Mouse (Mus musculus) cerebellum, postnatal 14 days (tissue): Measurements from ENCODE around the gene Gpr37.
A peak's percentile ranks its signal among the peaks of the same experiment; 100 is the strongest.

Source experiments
- DNase-seq, 2 experiments: peaks; one replicate each; pipeline ENCODE4 v3.0.0; 2021; ENCODE audit warnings: mixed read lengths in 2 of 2

The Gpr37 gene

DNA sequence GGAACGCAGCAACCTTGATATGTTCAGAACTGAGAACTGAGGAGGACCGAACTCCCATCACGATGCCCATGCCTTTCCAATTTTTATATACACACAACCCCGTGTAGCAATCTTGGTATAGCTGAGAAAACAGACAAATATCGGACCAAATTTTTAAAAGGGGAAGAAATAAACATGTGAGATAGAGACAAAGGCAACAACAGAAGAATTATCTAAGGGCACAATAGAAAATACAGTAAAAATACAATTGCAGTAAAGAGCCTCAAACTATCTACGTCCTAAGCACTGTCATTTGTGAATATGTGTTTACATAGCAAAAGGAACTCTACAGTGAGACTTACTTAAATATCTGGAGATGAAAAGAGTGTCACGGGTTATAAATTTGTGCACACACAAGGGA, at the start of gene Gpr37:
Gene Gpr37 (minus strand): TSS at position 101 of the 400 bp plus-strand sequence.
- no peak for DNase-seq

DNA sequence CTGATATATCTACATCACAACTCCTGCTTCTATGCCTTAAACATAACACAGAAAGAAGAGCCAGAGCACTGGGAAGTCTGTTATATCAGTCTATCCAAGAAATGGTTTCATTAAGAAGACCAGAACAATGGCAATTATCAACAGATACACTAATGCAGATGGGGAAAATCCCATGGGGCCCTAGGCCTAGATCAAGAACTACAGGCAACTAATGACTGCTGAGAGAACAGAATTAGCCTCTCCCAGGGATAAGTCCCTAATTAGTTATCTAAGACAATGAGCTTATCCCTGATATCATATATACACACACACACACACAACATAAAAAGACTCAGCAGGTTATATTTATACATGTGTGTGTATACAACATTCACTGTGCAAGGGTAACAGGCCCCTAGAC, 46.0 kb upstream of the Gpr37 start:
- DNase-seq, result no peak

DNA sequence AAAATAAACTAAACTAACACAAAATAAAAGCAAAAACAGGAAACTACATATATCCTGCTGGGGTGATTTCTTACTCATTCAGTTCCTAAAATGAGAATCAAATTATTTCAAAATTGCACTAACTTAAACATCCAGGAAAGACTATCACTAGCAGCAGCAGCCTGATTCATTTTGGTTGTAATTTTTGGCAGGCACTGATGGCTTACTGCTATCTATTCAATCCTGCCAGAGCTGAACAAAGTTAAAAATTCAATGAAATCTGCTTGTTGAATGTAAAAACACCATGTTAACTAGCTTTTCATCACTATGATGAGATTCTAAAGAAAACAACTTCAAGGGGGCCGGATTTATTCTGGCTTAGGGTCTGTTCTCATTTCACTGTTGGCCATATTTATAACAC, 36.0 kb upstream of the Gpr37 start:
- DNase-seq, result no peak

DNA sequence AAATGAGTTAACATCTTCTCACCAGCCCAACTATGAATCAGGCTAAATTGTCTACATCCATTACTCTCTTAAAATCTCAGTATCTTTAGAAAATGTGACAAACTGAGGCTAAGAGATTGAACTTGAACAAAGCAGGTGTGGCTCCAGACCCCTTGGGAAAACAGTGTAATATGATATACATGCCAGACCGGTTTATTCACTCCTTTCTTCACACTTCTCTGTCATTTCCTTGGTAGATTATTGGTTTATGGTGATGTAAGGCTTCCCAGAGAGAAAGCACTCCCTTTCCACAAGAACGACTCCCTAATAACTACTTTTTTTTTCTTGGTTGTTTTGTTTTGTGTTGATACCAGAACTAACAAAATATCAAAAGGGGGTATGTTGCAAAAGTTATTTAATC, 20.1 kb upstream of the Gpr37 start:
- no peak for DNase-seq

DNA sequence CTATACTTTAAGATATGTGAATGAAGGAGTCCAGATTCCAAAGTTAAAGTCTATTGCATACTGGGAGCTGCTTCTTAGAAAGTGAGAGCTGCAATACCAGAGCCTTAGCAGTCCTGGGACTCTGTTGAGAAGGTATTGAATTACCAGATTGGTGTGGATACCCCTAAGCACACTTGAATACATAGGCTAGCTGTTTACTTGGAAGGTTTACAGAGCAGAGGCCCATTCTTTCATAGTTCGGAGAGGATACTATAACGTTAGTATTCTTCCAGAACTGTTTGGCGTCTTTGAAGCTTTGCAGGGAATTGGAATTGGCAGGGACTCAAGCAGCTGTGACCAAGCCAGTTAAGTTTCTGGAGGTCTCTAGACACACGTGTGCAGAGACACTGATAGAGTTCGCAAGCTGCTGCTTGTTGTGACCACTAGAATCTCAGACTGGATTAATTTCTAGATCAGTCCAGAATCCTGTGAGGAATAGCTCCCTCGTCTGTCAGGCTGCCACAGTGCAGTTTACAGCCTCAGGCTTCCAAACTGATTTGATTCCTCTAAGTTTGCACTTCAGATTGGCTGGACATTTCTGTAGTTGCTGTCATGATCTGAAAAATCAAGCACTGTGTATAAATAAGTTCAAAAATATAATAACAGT, 18.8 kb upstream of the Gpr37 start:
- peak; percentile 63 to 72 for DNase-seq

DNA sequence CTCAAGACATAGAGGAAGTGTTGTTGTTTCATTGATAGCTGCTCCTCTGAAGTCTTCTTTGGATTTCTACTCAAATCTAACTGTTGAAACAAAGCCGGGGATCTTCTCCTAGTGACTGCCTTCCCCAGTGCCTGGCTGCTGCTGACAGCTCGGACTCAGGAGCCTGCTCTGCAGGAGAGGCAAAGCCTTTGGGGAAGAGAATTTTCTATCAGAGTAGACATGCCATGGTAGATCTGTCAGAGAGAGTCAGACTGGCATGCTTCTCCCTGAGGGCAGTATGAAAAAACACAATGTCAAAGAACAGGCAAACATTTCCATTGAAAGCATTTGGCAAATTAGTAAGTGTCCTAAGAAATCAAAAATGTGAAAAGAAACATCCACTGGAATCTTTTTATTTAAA, 9.4 kb upstream of the Gpr37 start:
- DNase-seq, result peak in 1 of 2 experiments; percentile 3

DNA sequence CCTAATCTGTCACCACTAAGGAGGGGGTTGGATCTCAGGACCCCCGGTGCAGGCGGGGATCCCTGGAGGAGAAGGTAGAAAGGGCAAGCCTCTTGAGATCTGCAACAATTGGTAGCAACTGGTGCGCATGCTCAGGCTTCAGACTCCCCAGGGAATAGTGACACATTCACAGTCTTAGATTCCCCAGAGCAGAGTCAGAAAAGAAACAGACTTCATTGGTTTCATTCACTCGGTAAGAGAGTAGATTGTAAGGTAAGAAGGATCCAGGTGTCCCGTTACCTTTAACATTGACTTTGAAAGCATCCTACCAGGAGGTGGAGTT, 284 bp downstream of the Gpr37 start:
- peak; percentile 60 to 64 for DNase-seq

DNA sequence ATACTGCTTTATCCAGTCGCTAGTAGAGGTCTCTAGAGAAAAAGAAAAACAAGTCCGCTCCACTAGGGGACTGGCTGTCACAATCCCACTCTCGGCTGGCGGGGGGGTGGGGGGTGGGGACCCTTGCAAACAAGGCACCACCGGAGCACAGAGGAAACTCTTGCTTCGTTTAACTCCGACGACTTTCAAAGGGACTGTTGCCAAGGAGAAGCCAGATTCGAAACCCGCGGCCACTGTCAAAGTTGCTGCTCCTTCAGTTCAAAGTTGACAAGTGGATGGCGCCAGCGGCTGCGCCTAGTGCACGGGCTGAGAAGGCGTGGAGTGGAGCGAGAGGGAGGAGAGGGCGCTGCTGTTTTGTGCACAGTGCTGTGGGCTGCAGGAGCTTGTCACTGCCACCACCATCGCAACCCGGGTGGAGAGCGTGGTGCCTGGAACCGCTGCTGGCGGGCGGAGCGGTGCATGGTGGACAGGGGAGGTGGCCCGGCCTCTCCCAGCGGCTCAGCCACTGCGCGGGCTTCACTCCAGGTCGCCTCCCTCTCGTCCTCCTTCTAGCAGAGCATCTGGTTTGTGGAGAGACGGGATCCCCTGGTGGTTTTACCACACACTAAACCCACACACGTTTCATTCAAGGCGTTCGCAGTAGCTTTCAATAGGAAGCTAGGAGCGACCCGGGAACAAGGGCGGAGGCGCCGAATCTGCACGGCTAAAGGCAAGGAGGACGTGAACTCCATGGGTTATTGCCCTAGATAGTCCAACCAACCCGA, 827 bp downstream of the Gpr37 start:
- peak; percentile 45 to 48 for DNase-seq

DNA sequence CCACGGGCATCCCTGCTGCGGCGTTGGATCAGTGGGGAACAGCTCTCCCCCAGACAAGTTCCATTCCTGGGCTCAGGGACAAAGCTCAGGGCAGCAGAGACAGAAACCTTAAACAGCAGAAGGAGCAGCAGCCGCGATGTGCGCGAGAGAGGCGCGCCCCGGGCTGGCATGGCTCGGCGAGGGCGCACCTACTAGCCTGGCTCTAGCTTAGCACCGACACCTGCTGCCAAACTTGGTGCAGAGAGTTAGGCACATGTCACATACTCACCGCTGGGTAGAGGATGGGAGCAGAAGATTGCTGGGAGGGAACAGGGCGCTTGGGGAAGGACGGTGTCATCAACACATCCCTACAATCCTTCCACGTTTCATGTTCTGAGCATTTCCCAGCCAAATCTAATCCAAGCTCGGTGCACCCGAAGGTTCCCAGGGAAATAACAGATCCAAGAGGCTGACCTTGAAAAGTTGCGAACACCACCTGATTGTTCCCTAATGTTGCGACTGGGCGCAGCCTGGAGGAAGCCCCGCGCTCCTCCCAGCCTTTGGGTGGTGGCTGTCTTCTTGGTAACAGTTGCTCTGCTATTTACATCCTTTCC, 1.5 kb downstream of the Gpr37 start:
- peak; percentile 19 to 24 for DNase-seq

DNA sequence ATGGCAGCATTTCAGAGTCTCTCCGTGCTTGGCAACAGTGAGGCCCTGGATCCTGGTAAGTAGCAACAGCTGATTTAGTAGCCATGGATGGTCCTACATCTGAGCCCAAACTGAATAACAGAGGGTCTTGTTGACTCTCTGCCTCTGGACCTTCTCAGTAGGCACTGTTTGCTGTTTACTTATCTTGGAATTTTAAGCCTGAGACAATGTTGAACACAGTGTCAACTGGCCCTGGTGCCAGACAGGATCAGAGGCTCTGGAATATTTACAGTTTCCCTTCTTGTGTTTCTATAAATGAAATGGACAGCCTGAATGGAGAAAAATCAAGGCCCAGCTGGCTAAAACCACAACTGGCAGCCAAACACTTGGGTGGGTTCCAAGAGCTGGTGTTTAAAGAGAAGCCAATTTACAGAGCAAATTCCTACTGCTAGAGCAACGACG, 3.7 kb downstream of the Gpr37 start:
- peak; percentile 43 to 50 for DNase-seq

DNA sequence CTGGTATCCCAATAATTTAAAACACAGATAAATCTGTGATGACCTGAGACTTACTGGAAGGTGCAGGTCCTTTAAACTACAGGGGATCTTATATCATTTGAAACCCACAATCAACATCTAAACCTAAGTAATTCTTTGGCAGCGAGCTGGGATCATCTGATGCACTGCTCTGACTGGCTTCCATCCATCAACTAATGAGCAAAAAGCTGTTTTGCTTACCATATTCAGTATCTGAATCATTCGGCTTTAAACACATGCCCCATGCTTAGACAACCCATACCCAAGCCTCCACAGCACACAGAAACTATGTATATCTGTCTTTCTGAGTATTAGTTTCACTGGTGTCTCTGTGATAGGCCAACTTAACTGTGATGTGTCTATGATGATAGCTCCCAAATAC, 6.1 kb downstream of the Gpr37 start:
- DNase-seq, result no peak

DNA sequence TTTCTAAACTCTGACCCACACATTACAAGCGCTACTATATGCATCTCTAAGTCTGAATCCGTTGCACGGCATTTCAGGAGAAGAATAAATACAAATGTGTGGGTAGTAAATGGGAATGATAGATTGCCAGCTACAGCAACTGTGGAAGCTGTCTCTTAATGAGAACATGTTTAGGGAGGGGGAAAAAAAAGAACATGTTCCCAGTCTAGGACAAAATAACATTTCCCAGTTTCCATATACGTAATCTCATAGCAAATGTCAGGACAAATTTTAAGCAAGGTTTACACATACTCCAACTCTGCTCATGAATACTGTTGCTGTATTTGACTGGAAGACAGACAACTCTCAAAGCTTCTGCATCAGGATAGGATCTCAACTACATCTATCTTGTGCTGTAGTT, 15.4 kb downstream of the Gpr37 start:
- no peak for DNase-seq

DNA sequence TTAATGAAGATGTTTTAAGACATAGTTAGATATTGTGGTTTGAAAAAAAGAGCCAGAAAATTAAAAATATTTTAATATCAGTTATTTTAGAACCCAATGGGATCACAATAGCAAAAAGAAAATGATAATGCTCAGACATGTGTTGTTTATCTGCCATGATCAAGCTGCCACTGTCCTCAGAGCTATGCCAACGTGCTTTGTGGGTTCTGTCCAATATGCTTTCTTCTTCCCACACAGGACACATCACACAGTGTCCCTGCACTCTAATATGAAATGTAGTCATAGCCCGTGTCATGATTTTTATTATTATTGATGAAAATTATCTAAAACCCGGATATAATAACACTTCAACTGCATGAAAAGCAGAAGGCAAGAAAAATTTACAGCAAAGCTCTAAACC, 16.7 kb downstream of the Gpr37 start:
- DNase-seq, result no peak

DNA sequence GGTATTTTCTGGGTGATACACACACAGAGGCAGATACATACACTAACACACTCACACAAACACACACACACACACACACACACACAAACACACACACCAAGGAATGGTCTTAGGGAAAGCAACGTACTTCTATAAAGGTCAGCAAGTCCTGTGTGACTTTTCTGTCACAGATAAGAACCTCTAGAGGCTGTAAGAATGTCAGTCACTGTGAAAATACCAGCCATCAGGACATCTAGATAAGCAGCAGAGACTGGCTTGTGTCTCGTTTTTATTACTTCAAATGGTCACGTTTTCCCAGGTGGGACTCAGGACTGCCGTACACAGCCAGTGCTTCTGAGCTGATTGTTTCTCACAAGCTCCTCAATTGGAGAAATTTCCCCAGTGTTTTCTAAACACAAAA, 20.4 kb downstream of the Gpr37 start:
- DNase-seq, result no peak

DNA sequence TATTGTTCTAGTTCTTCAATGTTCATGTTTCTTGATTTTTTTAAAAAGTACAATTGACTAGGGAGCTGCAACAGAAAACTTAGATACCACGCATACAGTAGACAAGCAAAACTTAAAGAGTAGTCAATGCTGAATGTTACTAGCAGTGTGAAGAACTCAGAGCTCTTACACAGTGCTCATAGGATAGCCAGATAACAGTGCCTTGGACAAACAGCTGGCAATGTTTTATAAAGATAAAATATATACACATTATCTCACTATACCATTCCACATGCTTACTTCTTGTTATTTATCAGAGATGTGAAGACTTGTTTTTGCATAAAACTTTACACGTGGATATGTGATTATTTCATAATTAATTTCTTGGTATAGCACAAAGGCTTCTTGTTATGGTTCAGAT, 26.6 kb downstream of the Gpr37 start:
- DNase-seq, result no peak

DNA sequence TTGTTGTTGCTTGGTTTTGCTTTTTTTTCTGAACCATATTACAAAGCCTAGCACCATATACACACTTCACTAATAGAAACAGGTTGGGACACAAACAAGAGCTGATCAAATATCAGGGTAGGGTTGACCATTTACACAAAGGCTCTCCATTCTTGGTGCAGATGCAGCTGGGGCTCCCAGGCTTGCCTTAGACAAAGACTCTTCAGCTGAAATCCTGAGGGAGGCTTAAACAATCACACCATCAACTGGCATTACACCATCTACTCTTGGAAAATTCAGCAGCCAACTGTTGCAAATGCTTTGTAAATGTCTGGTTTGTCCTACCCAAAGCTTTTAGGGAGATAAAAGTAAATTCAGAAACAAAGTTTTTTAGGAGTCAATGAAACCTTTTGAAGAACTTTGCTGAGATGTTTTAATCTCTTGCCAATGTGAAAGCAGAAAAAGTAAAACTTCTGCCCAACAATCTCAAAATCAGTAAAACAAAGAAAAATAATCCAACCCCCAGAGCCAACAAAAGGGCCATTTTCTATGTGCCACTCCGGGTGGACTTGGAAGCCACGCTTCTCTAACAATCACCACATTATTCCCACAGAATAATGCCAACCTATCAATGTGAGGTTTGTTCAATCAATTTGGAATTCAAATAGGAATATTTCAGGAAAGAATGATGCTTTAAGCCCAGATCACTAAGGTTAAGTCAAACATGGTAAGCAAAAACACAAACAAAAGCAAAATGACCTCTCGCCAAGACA, 30.4 kb downstream of the Gpr37 start:
- no peak for DNase-seq
